Mouse (Mus musculus): ENCODE data around the gene Paxx. TPM values are rescaled to one million over a fixed set of nuclear protein-coding genes. Genes with fewer than 3 reads are reported as not detected.
"Not testable (repeated sequence)": the region's sequence is repeated elsewhere in the genome, so short reads cannot be mapped to it uniquely, and the experiment has no call there.

Gene Paxx
- total RNA-seq, 2 experiments from 2014 or later = 32.3 to 34.2 TPM

GRCm38 (mm10) chr2:25450853-25451647 lies 9.8 kb downstream of the Paxx start:
- DNase-seq = no peak

GRCm38 (mm10) chr2:25442682-25443081 lies 18.2 kb downstream of the Paxx start:
- DNase-seq = no peak

- no peak for DNase-seq
These were observed 19.8 kb downstream of the Paxx start for GRCm38 (mm10) chr2:25441067-25441466.

- DNase-seq = no peak
These were observed 24.5 kb downstream of the Paxx start for GRCm38 (mm10) chr2:25436286-25436820.

GRCm38 (mm10) chr2:25434292-25434691 lies 26.6 kb downstream of the Paxx start:
- DNase-seq = no peak

GRCm38 (mm10) chr2:25433101-25433500 lies 27.8 kb downstream of the Paxx start:
- no peak for DNase-seq

- DNase-seq = no peak
These were observed 28.4 kb downstream of the Paxx start for GRCm38 (mm10) chr2:25432326-25433098.

- DNase-seq = no peak
These were observed 29.5 kb downstream of the Paxx start for GRCm38 (mm10) chr2:25431308-25431855.

GRCm38 (mm10) chr2:25430395-25431233 lies 30.3 kb downstream of the Paxx start:
- DNase-seq = no peak

GRCm38 (mm10) chr2:25429435-25430180 lies 31.3 kb downstream of the Paxx start:
- no peak for DNase-seq

GRCm38 (mm10) chr2:25428442-25429236 lies 32.3 kb downstream of the Paxx start, which contains the start of gene Abca2:
Gene Abca2, plus strand, starts transcription at chr2:25428703.
- peak; percentile 96 to 98 for DNase-seq

GRCm38 (mm10) chr2:25427256-25427655 lies 33.6 kb downstream of the Paxx start:
- no peak for DNase-seq

- peak; percentile 68 to 81 for DNase-seq
These were observed 34.1 kb downstream of the Paxx start for GRCm38 (mm10) chr2:25426721-25427191.

- DNase-seq = no peak
These were observed 35.4 kb downstream of the Paxx start for GRCm38 (mm10) chr2:25425481-25425880.

- DNase-seq = no peak
These were observed 37.3 kb downstream of the Paxx start for GRCm38 (mm10) chr2:25423626-25424025.

GRCm38 (mm10) chr2:25422587-25423410 lies 38.1 kb downstream of the Paxx start, which contains the start of gene Fut7:
Gene Fut7, plus strand, starts transcription at chr2:25423267.
- DNase-seq = peak in 1 of 2 experiments; percentile 15

GRCm38 (mm10) chr2:25421896-25422295 lies 39.0 kb downstream of the Paxx start:
- DNase-seq = peak; percentile 46 to 68

GRCm38 (mm10) chr2:25417426-25417825 lies 43.5 kb downstream of the Paxx start:
- DNase-seq = peak in 1 of 2 experiments; percentile 37

- not testable (repeated sequence) for DNase-seq
These were observed 47.5 kb downstream of the Paxx start for GRCm38 (mm10) chr2:25413436-25413835.
